Mouse (Mus musculus) hindbrain, embryonic 12.5 days (tissue): Measurements from ENCODE around the gene Cd86. TPM values are rescaled to one million over a fixed set of nuclear protein-coding genes. Genes with fewer than 3 reads are reported as not detected.

Experiments
- ATAC-seq: fragments of 200-750 bp; cut with Nextera tagmentation; 2 replicates; pipeline ENCODE4 v1.8.0; 2017; ENCODE audit warnings: moderate TSS enrichment; ENCODE audit not compliant: low FRiP score
- H3K27ac ChIP-seq: fragments of 300-500 bp; sonication (generic); 2 replicates; pipeline ENCODE4 v1.5.1; 2016; ENCODE audit warnings: mild to moderate bottlenecking
- H3K27me3 ChIP-seq: fragments of 300-500 bp; sonication (generic); 2 replicates; pipeline ENCODE4 v1.6.1; 2016; ENCODE audit warnings: mild to moderate bottlenecking
- H3K36me3 ChIP-seq: fragments of 300-500 bp; sonication (generic); 2 replicates; pipeline ENCODE4 v1.6.1; 2016; ENCODE audit warnings: mild to moderate bottlenecking
- H3K4me1 ChIP-seq: fragments of 300-500 bp; sonication (generic); 2 replicates; pipeline ENCODE4 v1.6.1; 2016
- H3K4me2 ChIP-seq: fragments of 300-500 bp; sonication (generic); replicated peaks from 2 replicates; pipeline ENCODE4 v1.6.1; 2016; ENCODE audit warnings: mild to moderate bottlenecking
- H3K4me3 ChIP-seq: fragments of 300-500 bp; sonication (generic); 2 replicates; pipeline ENCODE4 v1.5.1; 2016; ENCODE audit warnings: mild to moderate bottlenecking
- H3K9ac ChIP-seq: fragments of 300-500 bp; sonication (generic); 2 replicates; pipeline ENCODE4 v1.6.1; 2016; ENCODE audit warnings: mild to moderate bottlenecking, moderate library complexity
- H3K9me3 ChIP-seq: fragments of 300-500 bp; sonication (generic); replicated peaks from 2 replicates; pipeline ENCODE4 v1.6.1; 2016; ENCODE audit warnings: mild to moderate bottlenecking
- WGBS: fragments of 180-500 bp; shearing (Covaris S2); methylation state at CpG from one replicate; pipeline ENCODE4 v1.1.7; 2016; 5-methylcytosine and 5-hydroxymethylcytosine counted together
- polyA plus RNA-seq: library from polyadenylated mRNA; unstranded; fragments of >200 nt; fragmentation: Nextera tagmentation; extraction: Ambion mirVana; gene quantifications from 2 replicates; pipeline ENCODE4 v1.2.1, GENCODE M21; 2016

The Cd86 gene
- polyA plus RNA-seq, 1 experiment from 2014 or later, result 2.0 TPM

DNA sequence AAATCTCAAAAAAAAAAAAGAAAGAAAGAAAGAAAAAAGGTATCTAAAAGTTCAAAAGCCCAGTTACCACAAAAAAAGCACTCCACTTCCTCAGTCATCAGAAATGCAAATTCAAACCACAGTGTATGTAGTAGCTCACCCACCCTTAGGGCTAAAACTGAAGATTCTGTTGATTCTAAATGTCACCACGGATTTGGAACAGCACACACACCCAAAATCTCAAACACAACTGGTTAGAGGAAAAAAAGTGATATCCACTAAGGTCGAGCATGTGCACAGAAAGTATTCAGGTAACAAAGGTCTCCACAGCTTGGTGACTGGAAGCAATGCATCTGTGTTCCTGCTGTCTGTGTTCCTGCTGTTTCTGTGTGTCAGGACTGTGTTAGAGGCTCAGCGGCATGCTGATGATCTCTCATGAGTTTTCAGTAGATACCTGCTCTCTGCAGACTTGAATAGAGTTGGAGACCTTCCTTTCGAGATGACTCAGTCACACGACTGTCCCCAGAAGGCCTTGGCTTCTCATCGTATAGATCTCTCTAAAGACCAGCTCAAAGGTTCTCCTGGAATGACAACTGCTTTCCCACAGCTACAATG, 18.5 kb upstream of the Cd86 start:
- no peaks in the 10 kb centered on the region for H3K9me3 ChIP-seq
- H3K27me3 ChIP-seq, result no peaks in the 10 kb centered on the region
- H3K4me1 ChIP-seq, result no peaks in the 10 kb centered on the region
- no peak overlapping the region for H3K27ac ChIP-seq
- no peak overlapping the region for H3K4me2 ChIP-seq
- 72% methylated on average over 6 of the region's 6 CpGs for WGBS
- no peak overlapping the region for H3K4me3 ChIP-seq
- no peak for ATAC-seq
- no peaks in the 10 kb centered on the region for H3K36me3 ChIP-seq
- H3K9ac ChIP-seq, result no peak overlapping the region

- Histone ChIP-seq H3K4me1 (no peaks in the 10 kb centered on the region), H3K4me2 (no peak overlapping the region), H3K9me3 (no peaks in the 10 kb centered on the region), H3K9ac (no peak overlapping the region), H3K36me3 (no peaks in the 10 kb centered on the region), H3K27me3 (no peaks in the 10 kb centered on the region), H3K4me3 (no peak overlapping the region), H3K27ac (no peak overlapping the region)
- 94% methylated on average over 3 of the region's 3 CpGs for WGBS
- ATAC-seq, result no peak
Observed at GRCm38 (mm10) chr16:36681829-36682228, 15.9 kb upstream of the Cd86 start.

DNA sequence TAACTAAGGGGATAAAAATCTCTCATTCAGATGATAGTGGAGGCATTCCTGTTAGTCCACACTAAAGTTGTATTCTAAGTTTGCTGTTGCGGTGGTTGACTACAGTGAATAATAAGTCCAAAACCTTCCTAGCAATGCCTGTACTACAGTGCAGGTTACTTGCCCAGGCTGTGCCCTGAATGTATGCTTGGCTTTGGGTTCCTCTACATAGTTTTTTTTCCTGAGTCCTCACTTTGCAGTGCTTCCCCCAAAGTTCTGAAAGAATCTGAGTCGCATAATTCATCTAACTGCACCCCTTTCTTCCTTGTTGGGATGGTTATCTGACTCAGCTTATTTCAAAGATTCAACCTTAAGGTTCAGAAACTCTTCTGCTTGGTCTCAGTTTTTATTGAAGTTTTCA, 10.0 kb upstream of the Cd86 start:
- no peak overlapping the region for H3K9ac ChIP-seq
- 94% methylated on average over 2 of the region's 2 CpGs for WGBS
- no peak for ATAC-seq

DNA sequence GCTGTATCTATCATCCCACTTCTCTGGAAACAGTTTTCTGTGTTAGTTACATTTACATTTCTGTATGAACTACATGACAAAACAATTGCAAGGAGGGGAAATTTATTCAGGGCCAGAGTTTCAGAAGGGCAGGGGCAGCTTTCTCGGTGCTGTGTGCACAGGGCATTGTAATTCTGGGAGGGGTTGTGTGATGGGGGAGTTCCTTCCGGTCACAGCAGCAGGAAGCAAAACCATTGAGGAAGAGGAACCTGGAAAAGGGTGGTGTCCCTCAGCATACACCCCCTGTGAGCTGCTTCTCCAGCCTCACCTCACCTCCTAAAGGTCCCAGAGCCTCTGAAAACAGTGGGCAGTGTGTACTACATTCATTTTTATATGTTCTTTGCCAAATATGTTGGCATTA, 9.4 kb upstream of the Cd86 start:
- Histone ChIP-seq H3K4me2 (no peak overlapping the region), H3K27ac (no peak overlapping the region), H3K9me3 (no peaks in the 10 kb centered on the region), H3K4me3 (no peak overlapping the region), H3K27me3 (no peaks in the 10 kb centered on the region), H3K9ac (no peak overlapping the region), H3K36me3 (no peaks in the 10 kb centered on the region), H3K4me1 (no peaks in the 10 kb centered on the region)
- 31% methylated on average over 2 of the region's 2 CpGs for WGBS
- ATAC-seq, result no peak

More for the DNA sequence above, 10.0 kb upstream of the Cd86 start:
- no peak overlapping the region for H3K4me3 ChIP-seq
- no peaks in the 10 kb centered on the region for H3K36me3 ChIP-seq
- no peak overlapping the region for H3K27ac ChIP-seq
- H3K9me3 ChIP-seq, result no peaks in the 10 kb centered on the region
- no peak overlapping the region for H3K4me2 ChIP-seq
- H3K4me1 ChIP-seq, result no peaks in the 10 kb centered on the region
- no peaks in the 10 kb centered on the region for H3K27me3 ChIP-seq

DNA sequence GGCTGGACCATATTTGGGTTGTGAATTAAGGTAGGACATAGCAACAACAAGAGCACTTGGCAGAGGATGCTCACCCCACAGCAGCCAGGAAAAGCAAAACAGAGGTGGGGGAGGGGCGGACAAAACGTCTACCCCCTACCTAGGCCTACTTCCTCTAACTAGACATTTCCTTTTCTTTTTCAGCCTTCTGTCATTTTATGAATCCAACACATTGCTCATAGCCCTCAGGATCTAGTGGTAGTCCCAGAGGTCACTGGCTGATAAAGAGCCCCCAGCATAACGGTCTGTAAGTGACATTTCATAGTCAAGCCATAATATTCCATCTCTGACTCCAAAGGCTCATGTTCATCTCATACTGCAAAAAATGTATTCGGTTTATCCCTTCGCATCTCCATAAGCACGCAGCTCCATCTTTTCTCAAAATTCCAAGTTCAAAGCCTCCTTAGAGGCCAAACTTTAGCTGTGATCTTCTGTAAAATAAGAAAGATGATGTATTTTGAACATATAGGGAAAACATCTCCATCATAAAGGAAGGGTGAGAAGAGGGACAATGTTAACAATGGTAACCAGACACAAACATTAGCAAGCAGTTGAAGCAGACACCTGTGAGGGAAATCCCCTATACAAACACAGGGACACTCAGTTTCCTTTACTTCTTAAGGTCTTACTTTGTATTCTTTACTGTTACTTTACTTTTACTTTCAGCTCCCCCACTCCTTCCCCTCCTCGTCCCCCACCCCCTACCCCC, 8.8 kb upstream of the Cd86 start:
- Histone ChIP-seq H3K27ac (no peak overlapping the region), H3K9ac (no peak overlapping the region), H3K4me3 (no peak overlapping the region), H3K4me2 (no peak overlapping the region), H3K9me3 (no peaks in the 10 kb centered on the region), H3K4me1 (no peaks in the 10 kb centered on the region), H3K36me3 (no peaks in the 10 kb centered on the region), H3K27me3 (no peaks in the 10 kb centered on the region)
- ATAC-seq, result no peak
- 71% methylated on average over 7 of the region's 7 CpGs for WGBS

- no peaks in the 10 kb centered on the region for H3K36me3 ChIP-seq
- no peak overlapping the region for H3K27ac ChIP-seq
- no peaks in the 10 kb centered on the region for H3K27me3 ChIP-seq
- ATAC-seq, result no peak
- no peaks in the 10 kb centered on the region for H3K4me1 ChIP-seq
- no peaks in the 10 kb centered on the region for H3K9me3 ChIP-seq
- no peak overlapping the region for H3K4me3 ChIP-seq
- H3K4me2 ChIP-seq, result no peak overlapping the region
- H3K9ac ChIP-seq, result no peak overlapping the region
- 84% methylated on average over 4 of the region's 4 CpGs for WGBS
Observed at GRCm38 (mm10) chr16:36673196-36673595, 7.3 kb upstream of the Cd86 start.

DNA sequence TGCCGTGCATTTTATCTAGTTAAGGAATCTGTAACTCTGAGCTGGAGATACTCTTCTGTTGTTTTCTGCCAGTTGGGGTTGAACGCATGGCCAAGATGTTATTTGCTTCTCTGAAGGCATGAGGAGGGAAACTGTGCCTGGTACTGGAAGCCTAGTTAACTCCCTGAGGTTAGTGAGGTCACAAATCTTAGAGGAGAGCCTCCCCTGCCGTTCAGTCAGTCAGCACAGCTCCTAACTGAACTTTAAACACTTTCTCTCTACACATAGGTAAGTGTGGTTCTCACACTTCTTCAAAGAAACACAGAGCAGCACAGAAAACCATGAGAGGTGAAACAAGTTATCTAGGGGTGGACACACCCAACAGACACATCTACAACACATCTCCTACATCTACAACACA, 4.7 kb upstream of the Cd86 start:
- 86% methylated on average over 3 of the region's 3 CpGs for WGBS

DNA sequence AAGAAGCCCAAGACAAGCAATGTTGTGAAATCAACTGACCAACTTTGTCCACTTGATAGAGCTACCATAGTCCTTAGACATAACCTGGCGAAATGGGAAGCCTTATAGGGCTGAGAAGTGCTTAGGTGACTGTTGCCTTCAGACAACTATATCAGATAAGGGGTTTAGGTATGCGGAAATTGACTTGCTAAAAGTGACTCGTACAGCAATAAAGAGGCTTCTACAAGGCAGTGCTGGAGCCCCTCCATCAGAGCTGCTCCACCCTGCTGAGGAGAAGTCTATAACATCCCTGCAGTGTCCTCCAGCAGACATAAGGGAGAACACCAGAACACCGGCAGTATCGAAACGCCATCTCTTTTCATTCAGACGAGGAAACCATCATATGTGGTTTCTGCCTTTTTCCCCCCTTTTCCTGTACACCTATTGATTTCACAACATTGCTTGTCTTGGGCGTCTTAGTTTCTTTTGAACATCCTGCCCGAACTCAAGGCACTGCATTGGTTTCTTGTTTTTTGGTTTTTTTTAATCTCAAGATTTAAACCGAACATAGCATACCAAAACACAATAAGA, 652 bp upstream of the Cd86 start:
- no peak for ATAC-seq
- Histone ChIP-seq H3K9ac (no peak overlapping the region), H3K4me2 (no peak overlapping the region), H3K36me3 (no peaks in the 10 kb centered on the region), H3K27me3 (no peaks in the 10 kb centered on the region), H3K9me3 (no peaks in the 10 kb centered on the region), H3K4me1 (no peaks in the 10 kb centered on the region), H3K27ac (no peak overlapping the region), H3K4me3 (no peak overlapping the region)
- WGBS, result 93% methylated on average over 10 of the region's 10 CpGs

More for the DNA sequence above, 4.7 kb upstream of the Cd86 start:
- Histone ChIP-seq H3K27me3 (no peaks in the 10 kb centered on the region), H3K36me3 (no peaks in the 10 kb centered on the region), H3K4me1 (no peaks in the 10 kb centered on the region), H3K4me2 (no peak overlapping the region), H3K27ac (no peak overlapping the region), H3K4me3 (no peak overlapping the region), H3K9ac (no peak overlapping the region), H3K9me3 (no peaks in the 10 kb centered on the region)
- ATAC-seq, result no peak

DNA sequence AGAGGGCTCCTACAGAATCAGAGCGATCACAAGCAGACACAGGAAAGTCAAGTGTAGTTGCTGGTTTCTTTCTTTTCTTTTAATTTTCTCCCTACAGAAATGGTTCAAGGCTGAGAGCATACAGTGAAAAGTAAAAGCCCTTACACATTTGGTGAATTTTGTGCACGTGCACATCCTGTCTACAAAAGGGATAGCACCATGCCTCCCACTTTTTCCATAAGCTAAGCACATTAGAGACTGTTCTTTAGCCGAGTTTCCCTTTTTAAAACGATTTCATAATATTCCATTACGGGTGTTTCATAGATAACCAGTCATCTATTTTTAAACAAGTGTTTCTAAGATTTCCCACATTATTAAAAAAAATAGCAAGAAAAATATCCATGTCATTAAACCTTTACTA, 2.4 kb downstream of the Cd86 start:
- ATAC-seq, result no peak
- no peak overlapping the region for H3K4me3 ChIP-seq
- H3K36me3 ChIP-seq, result no peaks in the 10 kb centered on the region
- no peaks in the 10 kb centered on the region for H3K27me3 ChIP-seq
- 86% methylated on average over 5 of the region's 5 CpGs for WGBS
- H3K4me1 ChIP-seq, result no peaks in the 10 kb centered on the region
- no peaks in the 10 kb centered on the region for H3K9me3 ChIP-seq
- H3K4me2 ChIP-seq, result no peak overlapping the region
- H3K27ac ChIP-seq, result no peak overlapping the region
- H3K9ac ChIP-seq, result no peak overlapping the region

DNA sequence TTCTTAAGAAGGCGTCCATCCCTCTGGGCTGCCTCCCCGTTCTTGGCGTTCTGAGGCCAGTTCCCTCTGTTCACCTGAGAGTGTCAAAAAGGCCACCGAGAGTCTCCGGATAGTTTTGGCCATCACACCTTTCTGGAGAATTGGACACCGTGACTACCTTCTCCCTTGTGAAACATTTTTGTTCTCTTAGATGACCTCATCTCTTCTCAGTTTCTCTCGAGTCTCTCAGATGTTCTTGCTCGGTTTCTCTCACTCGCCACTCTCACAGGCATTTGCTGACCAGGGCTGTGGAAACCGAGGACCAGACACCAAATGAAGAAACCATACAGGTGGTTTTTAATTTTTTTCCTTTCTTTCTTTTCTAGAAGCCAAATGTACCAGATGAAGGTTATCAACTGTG, 4.6 kb downstream of the Cd86 start:
- no peaks in the 10 kb centered on the region for H3K27me3 ChIP-seq
- no peaks in the 10 kb centered on the region for H3K36me3 ChIP-seq
- H3K4me3 ChIP-seq, result no peak overlapping the region
- no peak for ATAC-seq
- 86% methylated on average over 10 of the region's 10 CpGs for WGBS
- H3K9me3 ChIP-seq, result 0 out of 2 replicates have a peak, but pooled peaks cover 3% of the 10 kb centered on the region
- H3K4me2 ChIP-seq, result no peak overlapping the region
- no peak overlapping the region for H3K27ac ChIP-seq
- H3K4me1 ChIP-seq, result no peaks in the 10 kb centered on the region
- H3K9ac ChIP-seq, result no peak overlapping the region

DNA sequence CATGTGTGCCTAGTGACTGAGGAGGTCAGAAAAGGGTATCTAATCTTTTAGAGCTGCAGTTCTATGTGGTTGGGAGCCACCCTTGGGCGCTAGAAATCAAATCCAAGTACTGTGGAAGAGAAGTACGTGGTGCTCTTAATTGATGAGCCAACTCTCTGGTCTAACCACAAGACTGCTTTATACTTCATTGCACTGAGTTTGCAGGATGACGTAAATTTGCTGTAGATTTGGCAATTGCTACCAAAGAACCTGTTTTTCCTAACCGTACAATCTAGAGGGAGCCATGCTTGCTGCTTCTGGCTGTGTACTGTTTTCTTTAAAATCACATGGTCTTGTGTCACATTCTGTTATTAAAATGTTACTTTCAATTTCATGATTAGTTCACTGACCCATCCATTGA, 10.0 kb downstream of the Cd86 start:
- no peaks in the 10 kb centered on the region for H3K36me3 ChIP-seq
- no peak overlapping the region for H3K27ac ChIP-seq
- no peaks in the 10 kb centered on the region for H3K27me3 ChIP-seq
- H3K9me3 ChIP-seq, result 0 out of 2 replicates have a peak, but pooled peaks cover 3% of the 10 kb centered on the region
- ATAC-seq, result no peak
- no peak overlapping the region for H3K4me2 ChIP-seq
- H3K4me1 ChIP-seq, result no peaks in the 10 kb centered on the region
- WGBS, result 90% methylated on average over 4 of the region's 4 CpGs
- no peak overlapping the region for H3K4me3 ChIP-seq
- H3K9ac ChIP-seq, result no peak overlapping the region

DNA sequence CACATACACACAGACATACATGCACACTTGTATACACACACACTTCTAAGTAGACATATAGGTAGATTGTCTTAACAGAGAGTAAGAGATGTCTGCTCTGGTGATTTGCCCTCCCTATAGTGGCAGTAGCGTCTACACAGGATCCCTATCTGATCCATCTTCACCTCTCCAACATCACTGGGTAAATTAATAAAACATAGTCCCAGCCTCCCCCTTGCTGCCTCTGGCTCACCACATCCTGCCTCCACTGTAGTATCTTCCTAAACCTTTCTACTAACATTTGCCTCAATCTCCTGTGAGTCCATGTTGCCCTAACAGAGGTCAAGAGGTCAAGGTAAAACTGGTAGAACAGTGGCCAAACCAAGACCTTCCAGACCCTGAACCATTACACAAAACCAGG, 10.7 kb downstream of the Cd86 start:
- Histone ChIP-seq H3K36me3 (no peaks in the 10 kb centered on the region), H3K4me3 (no peak overlapping the region), H3K27me3 (no peaks in the 10 kb centered on the region), H3K9ac (no peak overlapping the region), H3K4me1 (no peaks in the 10 kb centered on the region), H3K4me2 (no peak overlapping the region), H3K27ac (no peak overlapping the region), H3K9me3 (0 out of 2 replicates have a peak, but pooled peaks cover 3% of the 10 kb centered on the region)
- whole genome bisulfite sequencing, result 92% methylated on average over 1 of the region's 1 CpGs
- ATAC-seq, result no peak
